Mouse (Mus musculus) CD4-positive, CD25-positive, alpha-beta regulatory T cell, adult 2 months (primary cell): ENCODE measurements around the gene Map3k14.

Experiments
- DNase-seq: peaks from one replicate; pipeline ENCODE4 v3.0.0-alpha.2; 2012; ENCODE audit warnings: low read depth, low spot score

Map3k14 gene

GRCm38 (mm10) chr11:103175688-103176442 is 91.4 kb downstream of the Map3k14 start:
- DNase-seq: no peak

- peak; percentile 96 for DNase-seq
These were observed 92.3 kb downstream of the Map3k14 start for GRCm38 (mm10) chr11:103174891-103175391.

- no peak for DNase-seq
These were observed 92.8 kb downstream of the Map3k14 start for GRCm38 (mm10) chr11:103174411-103174832.

DNA sequence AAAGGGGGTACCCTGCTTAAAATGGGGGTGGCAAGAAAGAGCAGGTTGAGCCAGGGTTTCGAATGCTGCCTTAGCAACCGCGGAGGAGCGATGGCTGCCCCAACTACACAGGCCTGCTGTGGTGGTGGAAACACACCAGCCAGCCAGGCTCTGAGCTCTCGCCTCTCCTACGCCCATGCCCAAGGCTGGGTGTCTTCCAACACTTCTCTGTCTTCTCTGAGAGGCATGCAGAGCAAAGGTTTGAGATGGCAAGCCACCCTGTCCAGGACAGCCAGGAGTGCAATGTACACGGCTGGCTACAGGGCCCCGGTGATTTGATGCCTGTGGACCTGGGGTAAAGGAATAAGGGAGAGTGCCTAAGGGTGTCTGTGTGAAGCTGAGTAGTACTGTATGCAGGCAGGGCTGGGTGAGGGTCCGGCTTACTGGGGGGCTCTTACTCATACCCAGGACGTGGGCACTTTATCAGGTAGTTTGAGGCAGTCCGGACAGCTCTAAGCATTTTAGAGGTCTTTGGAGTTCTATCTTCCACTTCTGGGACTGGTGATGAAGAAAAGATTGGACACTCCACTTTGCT is 93.4 kb downstream of the Map3k14 start:
- peak; percentile 52 for DNase-seq

GRCm38 (mm10) chr11:103173041-103173770 is 94.1 kb downstream of the Map3k14 start:
- DNase-seq: no peak

GRCm38 (mm10) chr11:103172392-103173040 is 94.8 kb downstream of the Map3k14 start:
- DNase-seq: peak; percentile 24

DNA sequence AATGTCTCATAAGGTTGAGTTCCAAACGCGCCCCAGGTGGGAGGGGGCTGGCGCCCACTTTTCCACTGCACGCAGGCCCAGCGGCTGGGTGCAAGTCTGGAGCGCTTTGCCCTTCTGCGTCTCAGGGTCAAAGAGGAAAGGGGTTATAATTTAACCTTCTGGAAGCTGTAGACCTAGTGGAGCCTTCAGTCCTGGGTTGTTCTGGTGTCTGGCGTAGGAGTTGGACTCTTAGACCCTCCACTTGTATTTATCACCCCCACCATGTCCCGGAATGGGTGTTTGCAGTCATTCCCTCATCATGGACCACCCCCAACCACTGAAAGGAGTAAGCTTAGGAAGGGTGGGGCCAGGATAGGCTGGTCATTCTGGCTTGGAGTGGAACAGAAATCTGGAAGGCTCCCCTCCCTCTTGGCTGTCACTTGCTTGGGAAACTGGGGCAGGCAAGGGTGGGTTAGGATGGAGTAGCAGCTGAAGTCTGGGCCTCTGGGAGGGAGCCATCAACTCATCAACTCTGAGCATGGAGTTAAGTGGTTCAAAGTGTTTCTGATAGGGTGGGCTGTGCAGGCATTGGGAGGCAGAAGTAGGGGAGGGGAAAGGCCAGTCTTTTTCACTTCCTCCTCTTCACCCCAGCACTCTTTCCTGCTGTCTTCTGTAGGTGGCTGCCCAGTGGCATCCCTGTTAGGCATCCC is 95.4 kb downstream of the Map3k14 start:
- peak; percentile 26 for DNase-seq

DNA sequence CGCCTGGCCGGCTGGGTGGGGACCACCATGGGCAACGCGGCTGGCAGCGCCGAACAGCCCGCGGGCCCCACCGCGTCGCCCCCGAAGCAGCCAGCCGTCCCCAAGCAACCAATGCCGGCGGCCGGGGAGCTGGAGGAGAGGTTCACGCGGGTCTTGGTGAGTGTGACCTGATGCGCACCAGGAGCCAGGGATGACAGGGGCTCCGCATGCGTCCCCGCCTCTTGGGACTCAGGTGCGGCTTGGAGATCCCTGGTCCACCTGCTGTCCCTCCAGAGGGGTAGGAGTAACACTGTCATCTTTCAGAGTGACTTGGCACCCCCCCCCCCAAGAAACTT is 96.0 kb downstream of the Map3k14 start:
- peak; percentile 47 for DNase-seq

DNA sequence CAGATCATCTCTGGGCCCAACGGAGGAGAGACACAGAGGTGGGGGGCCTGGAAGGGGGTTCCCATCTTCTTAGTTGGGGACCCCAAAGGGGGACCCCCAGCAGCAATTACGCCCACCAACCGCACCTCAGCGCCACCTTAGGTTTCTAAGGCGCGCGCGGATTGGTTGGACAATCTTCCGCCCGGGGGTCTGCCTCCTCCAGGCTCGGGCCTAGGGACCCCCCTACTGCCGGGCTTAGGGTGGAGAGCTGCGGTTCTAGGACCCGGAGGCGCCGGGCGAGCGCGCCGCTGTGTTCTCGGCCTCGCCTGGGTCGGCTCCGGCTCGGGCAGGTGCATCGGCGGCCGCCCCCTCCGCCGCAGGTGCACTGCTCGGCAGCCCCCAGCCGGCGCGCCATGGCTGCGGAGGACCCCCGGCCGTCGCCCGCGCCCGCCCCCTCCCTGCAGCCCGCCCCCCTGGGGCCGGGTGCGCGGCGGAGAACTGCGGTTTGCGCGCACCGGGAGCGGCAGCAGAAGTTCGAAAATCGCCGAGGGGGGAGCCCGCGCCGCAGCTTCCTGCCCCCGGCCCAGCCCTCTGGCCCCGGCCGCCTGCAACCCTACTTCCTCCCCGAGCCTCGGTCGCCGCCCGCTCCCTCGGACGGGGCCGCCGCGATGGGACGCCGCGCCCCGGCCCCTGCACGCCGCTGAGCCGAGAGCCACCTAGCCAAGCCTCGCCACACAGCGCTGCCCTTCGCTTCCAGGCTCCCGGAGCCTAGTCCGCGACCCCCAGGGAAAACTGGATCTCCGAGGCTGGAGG is 96.6 kb downstream of the Map3k14 start, which contains the start of gene Fmnl1:
Gene Fmnl1 (plus strand): TSS at position 614 of the 792 bp plus-strand sequence.
- peak; percentile 76 for DNase-seq

GRCm38 (mm10) chr11:103170111-103170493 is 97.2 kb downstream of the Map3k14 start:
- peak; percentile 54 for DNase-seq
